8 mouse cellular contexts compared by ENCODE assay signal in the genomic region with DNA sequence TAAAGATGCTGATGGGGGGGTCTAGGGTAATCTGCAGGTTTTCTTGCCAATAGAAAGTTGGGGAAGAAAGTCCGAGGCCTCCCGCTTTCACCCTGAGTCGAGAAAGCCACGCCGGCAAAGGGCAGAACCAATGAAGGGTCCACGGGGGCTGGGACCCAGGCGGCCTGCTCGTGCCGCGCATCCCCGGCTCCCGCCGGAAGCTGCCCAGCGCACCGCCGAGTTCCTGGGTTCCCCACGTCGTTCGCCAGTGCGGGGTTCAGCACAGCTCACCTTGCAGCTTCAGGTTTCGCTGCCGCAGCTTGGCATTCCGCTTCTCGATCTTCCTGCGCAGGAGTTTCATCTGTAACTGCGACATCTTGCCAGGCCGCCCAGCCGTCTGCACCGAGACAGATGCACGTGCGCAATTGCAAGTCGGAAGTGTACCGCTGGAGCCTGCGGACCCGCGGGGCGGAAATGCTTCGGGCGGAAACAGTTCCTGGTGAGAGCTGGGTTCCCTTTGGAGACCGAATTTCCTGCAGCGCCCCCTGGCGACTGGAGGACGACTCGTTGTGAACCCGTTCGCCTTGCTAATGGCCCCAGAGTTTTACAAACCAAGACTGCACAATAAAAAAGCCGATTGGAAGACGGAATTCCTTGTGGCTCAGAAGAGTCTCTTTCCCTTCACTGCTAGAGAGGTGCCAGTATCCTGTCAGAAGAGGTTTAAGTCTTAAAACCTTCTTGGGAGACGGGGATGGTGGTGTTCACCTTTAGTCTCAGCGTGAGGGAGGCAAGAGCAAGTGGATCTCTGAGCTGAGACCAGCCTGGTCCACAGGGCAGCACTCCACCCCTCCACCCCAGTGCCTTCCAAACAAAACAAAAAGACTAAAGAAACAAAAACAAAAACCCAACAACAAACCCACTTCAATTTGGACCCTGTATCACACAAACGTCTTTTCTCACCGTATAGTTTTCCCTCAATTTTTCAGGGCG. TPM values are rescaled to one million over a fixed set of nuclear protein-coding genes. Genes with fewer than 3 reads are reported as not detected.
DNase-seq lines count a peak whose midpoint lies in the region; ATAC-seq lines count a peak whose summit lies in the region.

Gene Ddx18 (minus strand): TSS at position 469 of the 969 bp plus-strand sequence.

- DNase-seq in adipocyte (ENCODE audit: low spot score): peak; percentile 96
- peak; percentile 94 for DNase-seq in embryo, embryonic 10 days (ENCODE audit: low spot score)
- DNase-seq in gastrocnemius, postnatal 10 days: peak; percentile 99
- DNase-seq in induced T-regulatory cell, adult 2 months (ENCODE audit: low read depth): peak; percentile 97
- peak; percentile 71 to 95 for DNase-seq in left cerebral cortex, adult 9 months (ENCODE audit: low spot score in 2 of 2)
- DNase-seq in right cerebral cortex, postnatal 14 days: peak; percentile 99
- peak; percentile 95 to 97 for DNase-seq in urinary bladder, postnatal 36 days (ENCODE audit: low spot score in 2 of 2)

- peak; percentile 99 for ATAC-seq in megakaryocyte progenitor cell, adult 5-6 weeks (replicated peaks; ENCODE audit: poor library complexity)

RNA-seq across cellular contexts. Expression of gene Ddx18, which starts in this region (rescaled TPM):
- 10 to 100 TPM; 17.1 to 21.6 TPM for total RNA-seq in gastrocnemius, postnatal 10 days (2021)
- total RNA-seq in megakaryocyte progenitor cell, adult 5-6 weeks (2015): 172 and 208 TPM in 2 replicates
- 95.4 TPM in 2 replicates for total RNA-seq in megakaryocyte progenitor cell, adult 5-6 weeks (2017)

Comparison
In these comparisons a context has a peak if more than half of its experiments do, and no peak if none do; other contexts are left out.
1. Peak in every context shown above with its lines: DNase-seq and ATAC-seq.
2. RNA of gene Ddx18 (total RNA-seq): 95.4 to 208 TPM in megakaryocyte progenitor cell, adult 5-6 weeks; 17.1 to 21.6 TPM in gastrocnemius, postnatal 10 days; every median in the first group is over 4 times any median in the second.